Mouse (Mus musculus) splenic B cell, adult 2 months (primary cell): ENCODE results near the gene Naa15.

Experiments
- DNase-seq: peaks from one replicate; pipeline ENCODE4 v3.0.0-alpha.2; 2011; ENCODE audit warnings: low read depth, low spot score
- H3K27me3 ChIP-seq: 2 replicates; pipeline ENCODE4 v1.6.1; 2012; ENCODE audit warnings: mild to moderate bottlenecking, low read length, moderate library complexity, mixed read lengths; ENCODE audit not compliant: control insufficient read depth, poor library complexity, insufficient read depth, severe bottlenecking
- H3K36me3 ChIP-seq: 2 replicates; pipeline ENCODE4 v1.6.1; 2012; ENCODE audit warnings: mild to moderate bottlenecking, low read length, moderate library complexity, mixed read lengths; ENCODE audit not compliant: control insufficient read depth, poor library complexity, insufficient read depth, severe bottlenecking

The Naa15 gene

DNA sequence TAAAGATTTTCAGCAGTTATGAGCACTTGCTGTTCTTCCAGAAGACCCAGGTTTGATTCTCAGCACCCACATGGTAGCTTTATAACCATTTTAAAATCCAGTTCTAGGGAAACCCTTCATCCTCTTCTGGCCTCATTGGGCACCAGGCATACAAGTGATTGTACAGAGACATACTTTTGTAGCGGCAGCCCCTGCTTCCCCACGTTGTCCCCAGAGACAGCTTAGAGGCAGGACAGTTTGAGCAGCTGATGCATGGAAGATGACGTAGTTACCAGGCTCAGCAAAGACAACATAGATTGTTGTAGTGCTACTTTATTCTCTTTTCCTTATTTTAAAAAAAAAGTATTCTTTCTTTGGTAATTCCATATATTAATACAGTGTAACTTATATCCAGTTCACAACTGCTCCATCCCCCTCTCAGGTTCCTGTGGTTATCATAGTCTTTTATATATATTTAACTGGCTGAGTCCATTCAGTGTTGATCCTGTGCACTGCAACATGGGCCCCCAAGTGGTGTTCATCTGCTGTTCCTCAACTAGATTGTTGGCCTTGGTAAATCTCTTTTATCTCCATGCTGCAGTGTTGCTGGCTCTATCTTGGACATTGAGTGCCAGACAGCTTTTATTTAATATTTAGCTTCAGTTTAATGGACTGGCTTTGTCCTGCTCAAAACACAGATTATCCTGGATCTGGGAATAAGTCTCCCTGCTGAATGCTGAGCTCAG is 20.1 kb downstream of the Naa15 start:
- DNase-seq = peak; percentile 75
- H3K27me3 ChIP-seq = no peaks in the 10 kb centered on the region
- H3K36me3 ChIP-seq = peaks cover 2% of the 10 kb centered on the region; the same call in 1 of the 2 replicates

DNA sequence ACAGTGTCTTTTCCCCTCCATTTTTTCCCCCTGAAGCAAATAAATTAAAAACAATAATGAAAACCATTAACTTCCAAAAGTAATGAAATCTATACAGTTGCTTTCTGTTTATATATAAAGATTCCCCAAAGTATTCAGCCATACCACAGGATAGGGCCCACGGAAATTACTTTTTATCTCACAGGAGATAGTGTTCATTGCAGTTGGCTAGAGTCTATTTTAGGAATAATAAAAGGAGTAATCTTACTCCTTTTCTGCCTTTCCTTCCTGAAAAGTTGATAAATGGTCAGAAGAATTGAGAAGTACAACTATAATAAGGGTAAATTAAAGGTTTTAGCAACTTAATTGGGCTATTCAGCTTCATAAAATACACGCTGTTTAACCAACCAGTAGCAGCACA is 53.6 kb downstream of the Naa15 start:
- Histone ChIP-seq H3K27me3 (no peaks in the 10 kb centered on the region), H3K36me3 (peaks cover 16% of the 10 kb centered on the region)
- DNase-seq = no peak

DNA sequence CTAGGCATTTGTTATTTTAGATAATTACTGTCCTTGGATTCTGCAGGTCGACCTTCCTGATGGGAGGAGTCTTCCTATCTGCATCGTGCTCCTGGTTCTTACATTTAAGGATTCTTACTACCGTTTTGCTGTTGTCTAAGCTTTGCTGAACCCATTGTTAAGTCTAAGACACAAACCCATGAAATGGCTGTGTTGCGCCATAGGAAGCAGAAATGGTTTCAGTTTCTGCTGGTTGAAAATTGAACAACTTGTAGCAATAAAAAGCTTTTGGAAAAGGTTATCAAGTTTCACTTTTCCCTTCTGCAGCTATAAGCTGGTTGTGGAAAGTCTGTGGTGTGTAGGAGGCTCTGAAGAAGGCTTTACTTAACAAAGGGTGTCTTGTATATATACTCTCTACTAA is 60.8 kb downstream of the Naa15 start:
- H3K36me3 ChIP-seq = peaks cover 8% of the 10 kb centered on the region; the same call in 1 of the 2 replicates
- no peaks in the 10 kb centered on the region for H3K27me3 ChIP-seq
- no peak for DNase-seq

DNA sequence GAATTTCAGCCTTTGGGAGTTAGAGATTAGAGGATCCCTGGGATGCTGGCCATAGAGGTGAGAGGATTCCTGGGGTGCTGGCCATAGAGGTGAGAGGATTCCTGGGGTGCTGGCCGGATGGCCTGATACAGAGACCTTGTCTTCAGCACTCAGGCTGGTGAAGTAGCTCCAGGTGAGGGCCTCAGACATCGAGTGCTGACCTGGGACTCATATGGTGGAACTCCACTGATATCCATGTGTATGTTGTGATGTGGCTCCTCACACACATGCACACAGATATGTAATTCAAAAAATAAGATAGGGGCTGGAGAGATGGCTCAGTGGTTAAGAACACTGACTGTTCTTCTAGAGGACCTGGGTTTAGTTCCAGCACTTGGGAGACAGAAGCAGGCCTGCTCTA is 64.9 kb downstream of the Naa15 start:
- H3K27me3 ChIP-seq = no peaks in the 10 kb centered on the region
- H3K36me3 ChIP-seq = no peaks in the 10 kb centered on the region
- no peak for DNase-seq

DNA sequence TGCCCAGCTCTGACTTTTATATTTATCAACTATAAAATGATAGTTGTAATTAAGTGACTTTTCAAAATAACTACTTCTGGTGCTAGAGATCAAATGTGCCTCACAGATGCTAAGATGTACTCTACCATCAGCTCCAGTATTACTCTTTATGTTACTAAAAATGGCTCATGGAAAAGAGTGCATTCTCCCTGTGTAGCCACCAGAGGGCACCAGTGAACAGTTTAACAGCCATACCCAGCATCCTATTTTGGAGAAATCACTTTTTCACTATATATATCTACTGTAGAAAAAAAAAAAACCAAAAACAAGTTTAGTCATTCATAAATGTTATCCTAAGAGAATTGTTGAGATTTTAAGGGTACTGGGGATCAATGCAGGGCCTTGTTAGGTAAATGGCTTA is 66.1 kb downstream of the Naa15 start:
- DNase-seq = peak; percentile 81
- H3K27me3 ChIP-seq = no peaks in the 10 kb centered on the region
- H3K36me3 ChIP-seq = no peaks in the 10 kb centered on the region

DNA sequence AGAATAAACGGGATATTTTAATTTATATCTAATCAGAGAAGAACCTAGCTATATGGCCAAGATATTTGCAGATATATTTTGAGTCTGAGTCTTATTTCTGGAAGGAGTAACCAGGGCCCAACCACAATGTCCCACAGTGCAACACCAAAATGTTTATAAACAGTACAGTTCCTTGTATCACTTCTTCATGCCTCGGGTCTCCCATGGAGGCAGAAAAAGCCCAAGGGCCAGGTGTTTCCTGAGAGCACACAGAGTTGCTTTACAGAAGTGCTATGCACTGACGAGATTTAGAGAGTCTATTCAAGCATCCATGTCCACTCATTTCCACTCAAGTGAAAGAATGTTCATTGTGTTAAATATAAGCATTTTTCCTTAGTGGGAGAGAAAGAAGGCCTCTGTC is 66.9 kb downstream of the Naa15 start:
- no peaks in the 10 kb centered on the region for H3K27me3 ChIP-seq
- H3K36me3 ChIP-seq = no peaks in the 10 kb centered on the region
- peak; percentile 32 for DNase-seq

DNA sequence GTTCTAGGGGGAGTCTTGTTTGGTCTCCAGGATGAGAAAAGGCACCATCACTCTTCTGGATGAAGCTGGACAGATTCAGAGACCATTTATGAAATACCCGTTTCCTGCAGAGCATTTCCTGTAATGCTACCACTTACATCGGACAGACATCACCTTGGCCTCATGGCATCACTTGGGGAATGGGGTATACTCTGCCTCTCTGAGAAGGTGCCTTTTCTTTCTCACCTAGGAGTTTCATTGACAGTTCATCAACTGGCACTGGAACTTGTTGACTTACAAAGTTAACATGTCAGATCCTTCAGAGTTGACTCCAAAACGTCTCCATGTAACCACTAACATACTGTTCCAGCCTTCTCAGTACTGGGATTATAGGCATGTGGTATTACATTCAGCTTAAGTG is 67.8 kb downstream of the Naa15 start:
- DNase-seq = no peak
- Histone ChIP-seq H3K27me3 (no peaks in the 10 kb centered on the region), H3K36me3 (no peaks in the 10 kb centered on the region)

DNA sequence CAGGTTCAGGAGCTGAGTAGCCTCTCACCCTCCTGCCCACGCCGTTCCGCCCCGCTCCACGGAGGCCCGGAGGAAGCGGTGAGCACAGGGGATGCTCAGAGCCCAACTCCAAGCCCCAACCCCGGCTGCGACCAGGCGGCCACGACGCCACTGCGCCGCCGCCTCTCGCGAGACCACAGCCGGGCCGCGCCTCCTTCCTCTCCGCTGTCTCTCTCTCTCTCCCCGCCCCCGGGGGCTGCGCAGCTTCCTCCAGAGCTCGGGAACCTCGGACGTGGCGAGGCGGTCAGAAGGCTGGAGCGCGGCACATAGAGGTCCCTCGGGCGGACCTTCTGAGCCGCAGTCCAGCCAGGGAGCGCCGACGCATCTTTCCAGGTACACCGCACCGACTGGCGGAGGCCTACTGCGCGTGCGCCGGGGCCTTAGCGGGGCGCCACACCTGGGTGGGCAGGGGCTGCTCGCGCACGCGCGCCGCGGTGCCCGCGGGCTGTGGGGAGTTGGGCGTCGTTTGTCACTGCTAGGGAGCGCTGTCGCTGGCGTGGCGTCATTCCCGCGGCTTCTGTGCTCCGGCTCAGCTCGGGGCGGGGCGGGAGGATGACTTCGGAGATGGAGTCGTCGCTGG is 68.9 kb downstream of the Naa15 start, which contains the start of gene Rab33b:
TSS of gene Rab33b (plus strand) at position 180 of the 619 bp plus-strand sequence.
- H3K27me3 ChIP-seq = no peaks in the 10 kb centered on the region
- H3K36me3 ChIP-seq = no peaks in the 10 kb centered on the region
- peak; percentile 98 for DNase-seq

DNA sequence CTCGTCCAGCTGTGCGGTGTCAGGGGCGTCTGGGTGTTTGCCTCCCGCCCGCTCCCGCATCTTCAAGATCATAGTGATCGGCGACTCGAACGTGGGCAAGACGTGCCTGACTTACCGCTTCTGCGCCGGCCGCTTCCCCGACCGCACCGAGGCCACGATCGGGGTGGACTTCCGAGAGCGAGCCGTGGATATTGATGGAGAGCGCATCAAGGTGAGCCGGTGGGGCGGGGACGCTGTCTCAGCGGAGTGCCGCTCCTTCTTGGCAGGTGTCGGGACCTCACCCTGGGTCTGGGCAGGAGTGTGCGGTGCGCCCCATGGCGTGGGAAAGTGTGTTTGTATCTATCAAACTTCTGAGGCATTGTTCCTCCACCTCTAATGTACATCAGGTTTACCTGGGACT is 69.4 kb downstream of the Naa15 start:
- no peaks in the 10 kb centered on the region for H3K36me3 ChIP-seq
- no peaks in the 10 kb centered on the region for H3K27me3 ChIP-seq
- DNase-seq = no peak

DNA sequence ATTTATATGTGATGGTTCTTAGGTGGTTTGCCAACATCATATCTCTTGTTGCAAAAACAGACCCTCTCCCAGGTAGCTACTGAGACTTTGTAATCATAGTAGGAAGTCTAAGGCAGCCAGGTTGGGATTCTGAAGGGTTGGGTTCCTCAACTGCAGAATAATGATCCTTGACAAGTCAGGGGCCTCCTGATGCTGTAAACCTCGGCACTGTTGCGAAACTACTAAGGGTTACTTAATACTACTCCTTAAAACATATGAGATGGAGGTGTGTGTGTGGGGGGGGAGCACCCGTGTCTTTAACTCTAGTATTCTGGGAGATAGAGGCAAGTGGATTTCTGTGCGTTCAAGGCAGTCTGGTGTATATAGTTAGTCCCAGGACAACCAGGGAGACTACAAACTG is 70.4 kb downstream of the Naa15 start:
- no peak for DNase-seq
- no peaks in the 10 kb centered on the region for H3K27me3 ChIP-seq
- no peaks in the 10 kb centered on the region for H3K36me3 ChIP-seq

DNA sequence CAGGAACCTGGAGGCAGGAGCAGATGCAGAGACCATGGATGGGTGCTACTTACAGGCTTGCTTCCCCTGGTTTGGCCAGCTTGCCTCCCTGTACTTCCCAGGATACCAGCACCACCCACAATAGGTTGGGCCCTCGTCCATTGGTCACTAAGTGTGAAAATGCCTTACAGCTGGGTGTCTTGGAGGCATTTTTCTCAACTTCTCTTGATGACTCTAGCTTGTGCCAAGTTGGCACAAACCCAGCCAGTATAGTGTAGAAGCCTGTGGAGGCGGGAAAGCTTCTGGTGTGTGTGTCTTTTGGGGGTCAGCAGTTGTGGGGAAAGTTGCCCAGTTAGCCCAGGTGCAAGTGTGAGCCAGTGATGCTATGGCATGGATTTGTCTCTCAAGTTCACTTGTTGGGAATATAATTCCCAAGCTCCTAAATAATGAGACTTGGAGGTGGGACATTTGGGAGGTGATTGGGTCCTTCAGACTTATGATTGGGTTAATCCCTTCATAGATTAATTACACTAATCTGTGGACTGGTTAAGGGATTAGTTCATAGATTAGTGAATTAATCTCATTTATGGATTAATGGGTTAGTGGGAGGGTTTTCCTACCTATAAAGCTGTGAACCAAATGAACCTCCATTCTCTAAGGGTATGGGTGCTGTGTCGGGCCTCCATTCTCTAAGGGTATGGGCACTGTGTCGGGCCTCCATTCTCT is 71.7 kb downstream of the Naa15 start:
- no peak for DNase-seq
- Histone ChIP-seq H3K27me3 (no peaks in the 10 kb centered on the region), H3K36me3 (no peaks in the 10 kb centered on the region)

DNA sequence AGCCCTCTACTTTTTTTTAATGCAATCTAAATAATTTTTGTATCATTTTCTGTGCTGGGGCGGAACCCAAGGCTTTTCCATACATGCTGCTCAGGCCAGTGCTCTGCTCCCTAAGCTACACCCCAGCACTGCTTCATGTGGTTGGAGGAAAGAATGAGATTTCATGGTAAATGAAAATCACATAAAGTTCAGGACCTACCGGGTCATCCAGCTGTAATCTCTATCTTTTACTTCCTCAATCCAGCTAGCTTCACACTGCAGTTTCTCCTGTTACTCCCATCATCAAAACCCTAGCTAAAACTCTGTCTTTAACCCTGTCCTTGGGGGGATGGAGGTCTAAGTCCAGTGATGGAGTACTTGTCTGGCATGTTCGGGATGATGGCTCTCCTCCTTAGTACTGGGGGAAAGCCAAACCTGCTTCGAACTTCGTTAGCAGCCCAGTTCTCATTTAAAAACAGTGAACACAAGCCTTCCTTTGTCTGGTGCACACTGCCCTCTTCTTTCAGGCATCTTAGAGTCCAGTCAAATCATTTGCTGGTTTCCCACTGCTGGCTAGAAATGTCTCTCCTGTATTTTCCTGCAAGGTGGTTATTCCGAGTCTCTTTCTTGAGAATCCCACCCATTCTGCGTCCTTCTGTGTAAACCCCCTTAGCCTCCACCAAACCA is 75.3 kb downstream of the Naa15 start:
- no peaks in the 10 kb centered on the region for H3K27me3 ChIP-seq
- DNase-seq = no peak
- H3K36me3 ChIP-seq = 0 out of 2 replicates have a peak, but pooled peaks cover 4% of the 10 kb centered on the region

DNA sequence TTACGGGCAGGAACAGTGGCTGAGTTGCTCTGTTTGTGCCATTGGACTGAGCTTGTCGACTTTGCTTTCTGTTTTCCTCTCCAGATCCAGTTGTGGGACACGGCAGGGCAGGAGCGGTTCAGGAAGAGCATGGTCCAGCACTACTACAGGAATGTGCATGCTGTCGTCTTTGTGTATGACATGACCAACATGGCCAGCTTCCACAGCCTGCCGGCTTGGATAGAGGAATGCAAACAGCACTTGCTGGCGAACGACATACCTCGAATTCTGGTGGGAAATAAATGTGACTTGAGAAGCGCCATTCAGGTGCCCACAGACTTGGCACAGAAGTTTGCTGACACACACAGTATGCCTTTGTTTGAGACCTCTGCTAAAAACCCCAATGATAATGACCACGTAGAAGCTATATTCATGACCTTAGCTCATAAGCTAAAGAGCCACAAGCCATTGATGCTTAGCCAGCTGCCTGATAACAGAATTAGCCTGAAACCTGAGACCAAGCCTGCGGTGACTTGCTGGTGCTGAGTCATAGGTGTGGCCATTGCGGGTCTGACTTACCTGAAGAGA is 78.4 kb downstream of the Naa15 start:
- H3K36me3 ChIP-seq = 0 out of 2 replicates have a peak, but pooled peaks cover 4% of the 10 kb centered on the region
- H3K27me3 ChIP-seq = no peaks in the 10 kb centered on the region
- DNase-seq = no peak

DNA sequence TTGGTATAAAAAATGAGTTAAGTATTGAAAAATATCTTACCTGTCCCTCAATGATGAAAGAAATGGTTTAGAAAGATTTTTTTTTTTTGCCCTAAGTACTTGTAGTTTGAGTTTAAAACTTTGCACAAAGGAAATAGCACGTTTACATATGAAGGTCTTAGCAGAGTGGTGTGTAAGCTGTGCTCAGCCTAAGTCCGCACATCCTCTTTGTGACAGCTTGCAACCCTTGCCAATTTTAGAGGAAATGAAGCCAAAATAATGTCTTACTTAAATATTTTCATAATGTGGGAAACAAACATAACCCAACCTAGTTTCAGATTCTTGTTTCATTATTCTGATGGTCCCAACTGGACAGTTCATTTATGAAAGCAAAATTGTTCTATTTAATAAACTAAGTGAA is 79.5 kb downstream of the Naa15 start:
- 0 out of 2 replicates have a peak, but pooled peaks cover 4% of the 10 kb centered on the region for H3K36me3 ChIP-seq
- H3K27me3 ChIP-seq = no peaks in the 10 kb centered on the region
- DNase-seq = no peak
